Mouse (Mus musculus) gastrocnemius, postnatal 14 days (tissue): ENCODE measurements around the gene Nap1l4. TPM values are rescaled to one million over a fixed set of nuclear protein-coding genes. Genes with fewer than 3 reads are reported as not detected.

Experiments
- microRNA-seq, 2 experiments: library from miRNA; unstranded; fragments of <30 nt; microRNA quantifications; one replicate each; pipeline ENCODE4 v1.2.0; 2021
- total RNA-seq, 2 experiments: library from RNA; stranded (reverse); gene quantifications; 2 replicates each; pipeline ENCODE4 v1.2.3; 2021

Nap1l4 gene
- total RNA-seq, 2 experiments from 2014 or later: 158 to 159 TPM

Small RNAs within 50 kb of the gene (microRNA-seq; reads per million reads assigned to microRNA genes)
- gene Mir7064: 0.64 to 1.0 reads per million in 2 experiments

Other genes with a start within 250 kb of the Nap1l4 start
- gene Cdkn1c, start 88.1 kb downstream of the Nap1l4 start, total RNA-seq: 100 to 1,000 TPM; 565 to 617 TPM
- gene Slc22a18, start 75.4 kb downstream of the Nap1l4 start, total RNA-seq: under 1 TPM; 0.31 to 0.35 TPM
- not detected for gene Phlda2, start 46.0 kb downstream of the Nap1l4 start, total RNA-seq
- gene Cars, start 51.0 kb upstream of the Nap1l4 start, total RNA-seq: 10 to 100 TPM; 35.9 to 39.4 TPM
- under 1 TPM; 0.31 to 0.44 TPM for gene Tnfrsf26, start 79.6 kb upstream of the Nap1l4 start, total RNA-seq
- 1 to 10 TPM; 1.5 to 3.0 TPM for gene Tnfrsf22, start 100.6 kb upstream of the Nap1l4 start, total RNA-seq
- 1 to 10 TPM; 3.2 to 4.0 TPM for gene Tnfrsf23, start 136.8 kb upstream of the Nap1l4 start, total RNA-seq
- gene Osbpl5, start 207.9 kb upstream of the Nap1l4 start, total RNA-seq: 10 to 100 TPM; 27.8 to 29.4 TPM
- not detected for gene Mrgprg, start 217.9 kb upstream of the Nap1l4 start, total RNA-seq
- 1 to 10 TPM; 1.0 to 1.1 TPM for gene Mrgpre, start 235.4 kb upstream of the Nap1l4 start, total RNA-seq